Mouse (Mus musculus): ENCODE measurements at regions not wholly inside any gene's neighbourhood (a gene's known extent, or its start where the extent isn't known, plus 50 kb on each side); places are given as distances from the start of the nearest gene placed in this dataset.

- no peak for DNase-seq
Measured at GRCm38 (mm10) chr10:113161486-113161885, 232.7 kb upstream of the Atxn7l3b start.

- no peak for DNase-seq
Measured at GRCm38 (mm10) chr10:113160055-113160454, 231.3 kb upstream of the Atxn7l3b start.

- no peak for DNase-seq
Measured at GRCm38 (mm10) chr10:113158988-113159387, 230.2 kb upstream of the Atxn7l3b start.

GRCm38 (mm10) chr10:113141606-113142005, 212.8 kb upstream of the Atxn7l3b start:
- peak; percentile 8 for DNase-seq

GRCm38 (mm10) chr10:113114999-113115398, 186.2 kb upstream of the Atxn7l3b start:
- DNase-seq: no peak

GRCm38 (mm10) chr10:113105771-113106430, 177.1 kb upstream of the Atxn7l3b start:
- DNase-seq: no peak

GRCm38 (mm10) chr10:113105301-113105700, 176.5 kb upstream of the Atxn7l3b start:
- no peak for DNase-seq
